Mouse (Mus musculus) kidney, postnatal 4 days (tissue): ENCODE measurements around the gene Sco2.

ENCODE experiments used
- DNase-seq, 2 experiments: peaks; one replicate each; pipeline ENCODE4 v3.0.0; 2021; ENCODE audit warnings: mixed read lengths in 2 of 2

Sco2 gene

GRCm38 (mm10) chr15:89322670-89323522 lies 50.8 kb downstream of the Sco2 start, which contains the start of gene Adm2:
Gene Adm2 (plus strand): TSS chr15:89322720.
- peak; percentile 37 to 38 for DNase-seq
